Mouse (Mus musculus): ENCODE measurements around the gene Gpr35. TPM values are rescaled to one million over a fixed set of nuclear protein-coding genes. Genes with fewer than 3 reads are reported as not detected.

The Gpr35 gene
- total RNA-seq, 2 experiments from 2014 or later: 0.18 to 0.48 TPM

DNA sequence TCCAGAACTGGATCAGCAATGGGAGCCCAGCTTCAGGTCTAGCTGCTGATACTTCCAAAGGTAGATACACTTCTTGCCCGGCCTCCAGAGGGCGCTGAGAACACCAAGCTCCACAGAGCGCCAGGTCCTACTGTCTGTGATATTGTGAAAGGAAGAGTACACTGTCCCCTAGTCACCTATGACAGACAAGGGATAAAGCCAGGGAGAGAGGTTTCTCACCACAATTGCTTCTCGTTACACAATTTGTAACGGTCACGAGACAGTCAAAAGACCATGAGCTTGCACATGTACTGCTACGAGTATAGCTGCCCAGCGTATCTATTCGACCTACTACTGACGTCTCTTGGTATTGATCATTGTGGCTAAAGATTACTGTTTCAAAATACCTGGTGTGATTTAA lies 78.7 kb downstream of the Gpr35 start:
- intact Hi-C loops (cut with DNase I): no loop called here
- no peak for DNase-seq (ENCODE audit: low spot score in 2 of 2)

DNA sequence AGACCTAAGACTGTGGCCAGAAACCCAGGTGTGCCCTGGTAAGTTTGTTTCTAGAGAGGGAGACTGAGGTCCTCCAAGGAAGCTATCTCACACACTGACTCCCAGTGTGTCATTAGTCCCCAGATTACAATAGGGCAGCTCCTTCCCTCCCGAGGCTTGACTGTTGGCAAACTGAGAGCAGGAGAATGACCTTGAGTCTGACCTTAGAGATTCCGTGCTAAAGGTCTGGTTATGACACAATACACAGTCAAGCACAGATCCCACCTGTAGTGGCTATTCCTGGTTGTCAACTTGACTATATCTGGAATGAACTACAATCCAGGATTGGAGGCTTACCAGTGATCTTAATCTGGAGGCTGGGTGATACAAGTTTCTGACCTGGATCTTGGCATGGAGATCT lies 79.4 kb downstream of the Gpr35 start:
- intact Hi-C loops (cut with DNase I): no loop called here

DNA sequence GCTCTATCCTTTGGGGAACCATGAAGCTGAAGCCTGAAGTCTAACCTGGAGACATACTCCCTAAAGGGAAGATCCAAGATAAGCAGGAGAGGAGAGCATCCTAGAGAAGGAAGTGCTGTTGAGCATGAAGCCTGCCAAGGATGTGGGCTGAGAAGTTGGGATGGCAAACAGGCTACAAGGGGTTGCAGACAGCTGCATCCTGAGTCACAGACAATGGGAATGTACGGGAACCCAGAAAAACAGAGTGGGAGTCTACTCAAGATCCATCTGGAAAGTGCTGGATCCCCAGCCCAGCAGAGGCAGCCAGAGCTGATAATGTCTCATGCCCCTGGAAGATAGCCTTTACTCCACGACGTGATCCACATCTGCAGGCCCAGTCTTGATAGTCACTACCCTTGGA lies 80.5 kb downstream of the Gpr35 start:
- peak in 1 of 2 experiments; percentile 68 for DNase-seq (ENCODE audit: low spot score in 2 of 2)
- intact Hi-C loops (cut with DNase I): no loop called here

More for the DNA sequence above, 79.4 kb downstream of the Gpr35 start:
- DNase-seq (ENCODE audit: low spot score in 2 of 2): no peak

DNA sequence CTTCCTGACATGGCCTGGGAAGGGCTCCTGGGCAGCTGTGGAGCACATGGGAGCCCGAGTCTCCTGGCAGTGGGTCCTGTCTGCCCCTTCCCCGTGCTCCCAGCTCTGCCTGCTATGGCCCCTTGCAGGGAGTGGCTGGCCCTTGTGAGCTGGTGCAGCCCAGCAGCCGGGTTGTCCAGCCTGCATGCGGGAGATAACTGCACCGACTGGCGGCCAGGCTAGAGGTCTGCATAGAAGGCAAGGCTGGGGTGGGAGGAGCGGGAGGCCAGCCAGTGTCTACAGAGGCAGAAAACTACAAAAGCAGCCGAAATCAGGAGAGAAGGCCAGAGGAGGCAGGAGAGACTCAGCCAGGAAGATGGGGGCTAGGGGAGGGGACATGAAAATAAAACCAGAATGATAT lies 83.3 kb downstream of the Gpr35 start:
- intact Hi-C loops (cut with DNase I): no loop called here
- DNase-seq (ENCODE audit: low spot score in 2 of 2): no peak

DNA sequence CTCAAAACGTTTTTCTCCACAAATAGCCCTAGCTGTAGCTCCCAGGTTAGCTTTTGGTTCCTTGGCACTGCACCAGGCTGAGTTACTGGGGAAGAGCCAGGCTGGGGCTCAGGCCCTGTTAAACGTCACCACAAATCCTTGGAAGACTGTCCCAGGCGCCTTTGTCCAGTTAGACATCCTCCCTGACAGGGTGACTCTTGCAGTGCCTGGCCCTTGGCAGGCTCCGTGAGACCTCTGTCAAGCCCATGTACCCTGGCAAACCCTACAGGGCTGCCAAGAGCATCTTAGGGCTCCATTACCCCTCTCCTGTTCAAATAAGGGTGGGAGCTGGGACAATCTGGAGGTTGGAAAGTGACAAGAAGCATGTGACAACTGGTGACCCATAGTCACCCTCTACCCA lies 85.3 kb downstream of the Gpr35 start:
- intact Hi-C loops (cut with DNase I): no loop called here
- no peak for DNase-seq (ENCODE audit: low spot score in 2 of 2)

Other genes with a start within 250 kb of the Gpr35 start
- 10 to 100 TPM; 73.8 to 81.8 TPM for gene Gpc1, start 119.2 kb upstream of the Gpr35 start, total RNA-seq (2021)
- under 1 TPM; 0.32 to 0.41 TPM for gene Ankmy1, start 48.0 kb upstream of the Gpr35 start, total RNA-seq (2021)
- 10 to 100 TPM; 11.7 to 13.0 TPM for gene Dusp28, start 43.9 kb upstream of the Gpr35 start, total RNA-seq (2021)
- gene Rnpepl1, start 40.1 kb upstream of the Gpr35 start, total RNA-seq (2021): 10 to 100 TPM; 32.3 to 32.9 TPM
- gene Capn10, start 16.5 kb upstream of the Gpr35 start, total RNA-seq (2021): 10 to 100 TPM; 44.4 to 47.8 TPM
- gene Aqp12, start 55.5 kb downstream of the Gpr35 start, total RNA-seq (2021): not detected
- gene Kif1a, start 151.1 kb downstream of the Gpr35 start, total RNA-seq (2021): 100 to 1,000 TPM; 724 to 739 TPM
- gene Agxt, start 184.4 kb downstream of the Gpr35 start, total RNA-seq (2021): not detected
- not detected for gene 2310007B03Rik, start 210.1 kb downstream of the Gpr35 start, total RNA-seq (2021)
- gene Crocc2, start 217.9 kb downstream of the Gpr35 start, total RNA-seq (2021): under 1 TPM; 0.07 to 0.09 TPM

Data from left cerebral cortex, postnatal 25 days (tissue).